Mouse (Mus musculus): Measurements from ENCODE around the gene Cygb. TPM values are rescaled to one million over a fixed set of nuclear protein-coding genes. Genes with fewer than 3 reads are reported as not detected.
"Not testable (repeated sequence)": the region's sequence is repeated elsewhere in the genome, so short reads cannot be mapped to it uniquely, and the experiment has no call there.

Cygb gene
- polyA plus RNA-seq, 2 experiments: 0.44 to 0.64 TPM

GRCm38 (mm10) chr11:116612554-116612953, 41.6 kb downstream of the Cygb start:
- Histone ChIP-seq H3K4me2 (ENCODE audit: low read depth) (no peak overlapping the region), H3K27me3 (ENCODE audit: control insufficient read depth, insufficient read depth, low read length) (no peaks in the 10 kb centered on the region), H3K27ac (peak overlapping the region; percentile 0; the same call in 1 of the 2 replicates), H3K36me3 (replicated peaks; ENCODE audit: control insufficient read depth, insufficient read depth, low read depth) (peaks cover 11% of the 10 kb centered on the region; the same call in 1 of the 2 replicates), H3K9me3 (ENCODE audit: control insufficient read depth, low read length) (no peaks in the 10 kb centered on the region), H3K4me3 (ENCODE audit: insufficient read depth in 1 of 2, low read depth in 2 of 2, low read length in 2 of 2) (no peak overlapping the region), H3K4me1 (replicated peaks; ENCODE audit: control insufficient read depth in 2 of 2, insufficient read depth in 2 of 2, low read length in 1 of 2) (peaks cover 41 to 50% of the 10 kb centered on the region in 2 experiments), H3K9ac (replicated peaks) (no peak overlapping the region; the same call in 1 of the 2 replicates)
- 50% methylated on average over 1 of the region's 1 CpGs for WGBS (ENCODE audit: insufficient replicate concordance)
- DNase-seq (ENCODE audit: low read depth in 3 of 3, low spot score in 3 of 3): no peak
- peak; percentile 17; the same call in 1 of the 2 replicates for ATAC-seq (ENCODE audit: insufficient read depth)
- TF ChIP-seq EP300 (IDR thresholded peaks at IDR 0.05; ENCODE audit: low read depth) (no peak), CTCF (IDR thresholded peaks at IDR 0.05; ENCODE audit: low read depth) (no peak)

GRCm38 (mm10) chr11:116611883-116612282, 42.2 kb downstream of the Cygb start:
- H3K9ac ChIP-seq (replicated peaks): no peak overlapping the region
- H3K4me3 ChIP-seq (ENCODE audit: insufficient read depth in 1 of 2, low read depth in 2 of 2, low read length in 2 of 2): no peak overlapping the region
- 66% methylated on average over 9 of the region's 9 CpGs for WGBS (ENCODE audit: insufficient replicate concordance)
- no peaks in the 10 kb centered on the region for H3K27me3 ChIP-seq (ENCODE audit: control insufficient read depth, insufficient read depth, low read length)
- no peak for ATAC-seq (ENCODE audit: insufficient read depth)
- DNase-seq (ENCODE audit: low read depth in 3 of 3, low spot score in 3 of 3): no peak
- H3K36me3 ChIP-seq (replicated peaks; ENCODE audit: control insufficient read depth, insufficient read depth, low read depth): peaks cover 16% of the 10 kb centered on the region
- peaks cover 35 to 43% of the 10 kb centered on the region in 2 experiments for H3K4me1 ChIP-seq (replicated peaks; ENCODE audit: control insufficient read depth in 2 of 2, insufficient read depth in 2 of 2, low read length in 1 of 2)
- no peak overlapping the region for H3K4me2 ChIP-seq (ENCODE audit: low read depth)
- no peak overlapping the region for H3K27ac ChIP-seq
- no peaks in the 10 kb centered on the region for H3K9me3 ChIP-seq (ENCODE audit: control insufficient read depth, low read length)
- TF ChIP-seq CTCF (IDR thresholded peaks at IDR 0.05; ENCODE audit: low read depth) (no peak), EP300 (IDR thresholded peaks at IDR 0.05; ENCODE audit: low read depth) (no peak)

GRCm38 (mm10) chr11:116611168-116611567, 42.9 kb downstream of the Cygb start:
- not testable (repeated sequence) for DNase-seq (ENCODE audit: low read depth in 3 of 3, low spot score in 3 of 3); H3K9me3 ChIP-seq (ENCODE audit: control insufficient read depth, low read length); H3K4me3 ChIP-seq (ENCODE audit: insufficient read depth in 1 of 2, low read depth in 2 of 2, low read length in 2 of 2); H3K27me3 ChIP-seq (ENCODE audit: control insufficient read depth, insufficient read depth, low read length); H3K27ac ChIP-seq; ATAC-seq (ENCODE audit: insufficient read depth); H3K9ac ChIP-seq (replicated peaks); H3K4me2 ChIP-seq (ENCODE audit: low read depth)
- WGBS (ENCODE audit: insufficient replicate concordance): 69% methylated on average over 9 of the region's 9 CpGs
- Histone ChIP-seq H3K4me1 (replicated peaks; ENCODE audit: control insufficient read depth in 2 of 2, insufficient read depth in 2 of 2, low read length in 1 of 2) (peaks cover 28 to 36% of the 10 kb centered on the region in 2 experiments), H3K36me3 (replicated peaks; ENCODE audit: control insufficient read depth, insufficient read depth, low read depth) (peaks cover 19% of the 10 kb centered on the region)

GRCm38 (mm10) chr11:116609965-116610630, 44.0 kb downstream of the Cygb start:
- Histone ChIP-seq H3K36me3 (replicated peaks; ENCODE audit: control insufficient read depth, insufficient read depth, low read depth) (peaks cover 27% of the 10 kb centered on the region), H3K4me2 (ENCODE audit: low read depth) (no peak overlapping the region), H3K9me3 (ENCODE audit: control insufficient read depth, low read length) (no peaks in the 10 kb centered on the region), H3K27ac (no peak overlapping the region), H3K4me1 (replicated peaks; ENCODE audit: control insufficient read depth in 2 of 2, insufficient read depth in 2 of 2, low read length in 1 of 2) (peaks cover 17 to 27% of the 10 kb centered on the region in 2 experiments), H3K4me3 (ENCODE audit: insufficient read depth in 1 of 2, low read depth in 2 of 2, low read length in 2 of 2) (no peak overlapping the region), H3K27me3 (ENCODE audit: control insufficient read depth, insufficient read depth, low read length) (no peaks in the 10 kb centered on the region), H3K9ac (replicated peaks) (no peak overlapping the region)
- TF ChIP-seq EP300 (IDR thresholded peaks at IDR 0.05; ENCODE audit: low read depth): no peak
- no peak for TF ChIP-seq CTCF (IDR thresholded peaks at IDR 0.05; ENCODE audit: low read depth)
- DNase-seq (ENCODE audit: low read depth in 3 of 3, low spot score in 3 of 3): no peak
- no peak for ATAC-seq (ENCODE audit: insufficient read depth)
- 83% methylated on average over 15 of the region's 15 CpGs for WGBS (ENCODE audit: insufficient replicate concordance)

GRCm38 (mm10) chr11:116607717-116608116, 46.4 kb downstream of the Cygb start:
- peaks cover 3 to 9% of the 10 kb centered on the region in 2 experiments for H3K4me1 ChIP-seq (replicated peaks; ENCODE audit: control insufficient read depth in 2 of 2, insufficient read depth in 2 of 2, low read length in 1 of 2)
- no peak for ATAC-seq (ENCODE audit: insufficient read depth)
- H3K9ac ChIP-seq (replicated peaks): no peak overlapping the region
- no peak for TF ChIP-seq CTCF (IDR thresholded peaks at IDR 0.05; ENCODE audit: low read depth)
- TF ChIP-seq EP300 (IDR thresholded peaks at IDR 0.05; ENCODE audit: low read depth): no peak
- H3K27me3 ChIP-seq (ENCODE audit: control insufficient read depth, insufficient read depth, low read length): no peaks in the 10 kb centered on the region
- H3K27ac ChIP-seq: no peak overlapping the region
- peaks cover 42% of the 10 kb centered on the region for H3K36me3 ChIP-seq (replicated peaks; ENCODE audit: control insufficient read depth, insufficient read depth, low read depth)
- H3K4me3 ChIP-seq (ENCODE audit: insufficient read depth in 1 of 2, low read depth in 2 of 2, low read length in 2 of 2): no peak overlapping the region
- no peak overlapping the region for H3K4me2 ChIP-seq (ENCODE audit: low read depth)
- no peaks in the 10 kb centered on the region for H3K9me3 ChIP-seq (ENCODE audit: control insufficient read depth, low read length)
- WGBS (ENCODE audit: insufficient replicate concordance): 82% methylated on average over 3 of the region's 3 CpGs
- no peak for DNase-seq (ENCODE audit: low read depth in 3 of 3, low spot score in 3 of 3)

Data from liver, embryonic 14.5 days (tissue).